Mouse (Mus musculus) CD8-positive naive resting alpha-beta T cell, adult 2 months (primary cell): Measurements from ENCODE around the gene Zfp865.
A peak's percentile ranks its signal among the peaks of the same experiment; 100 is the strongest.

Experiments used
- DNase-seq, 2 experiments: peaks; one replicate each; pipeline ENCODE4 v3.0.0; 2022; ENCODE audit warnings: low read depth in 2 of 2, low spot score in 2 of 2

The Zfp865 gene

DNA sequence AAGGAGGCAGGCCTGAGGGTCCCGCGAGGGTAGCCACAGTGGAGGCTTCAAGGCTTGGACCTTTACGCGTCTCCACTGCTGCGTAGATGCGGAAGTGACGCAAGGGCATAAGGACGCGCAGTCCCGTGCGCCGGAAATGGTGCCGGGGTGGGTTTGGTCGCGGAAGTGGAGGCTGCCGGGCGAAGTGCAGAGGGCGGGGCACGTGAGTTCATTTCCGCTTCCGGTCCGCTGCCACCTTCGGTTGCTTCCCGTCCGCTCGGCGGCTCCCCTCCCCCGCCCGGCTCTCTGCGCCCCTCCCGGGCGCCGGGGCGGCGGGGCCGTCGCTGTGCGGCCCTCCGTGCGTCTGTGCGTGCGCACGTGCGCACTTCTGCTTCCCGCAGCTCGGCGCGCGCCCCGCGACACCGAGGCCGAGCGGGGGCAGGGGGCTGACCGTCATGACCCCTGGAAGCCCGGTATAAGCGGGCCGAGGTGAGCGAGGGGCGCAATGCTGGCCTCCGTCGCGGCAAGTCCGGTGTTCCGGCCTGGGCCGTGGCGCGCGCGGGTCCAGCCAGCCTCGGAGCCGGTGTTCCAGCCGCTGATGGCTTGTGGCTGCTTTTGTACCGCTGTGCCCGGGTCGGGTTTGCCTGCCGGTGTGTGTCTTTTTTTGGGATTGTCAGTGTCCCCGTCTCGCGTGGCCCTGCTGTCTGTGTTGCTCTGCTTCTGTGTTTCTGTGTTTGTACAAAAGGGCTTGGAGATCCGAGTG lies 60.0 kb downstream of the Zfp865 start, which contains the start of gene Epn1:
Epn1 (plus strand) TSS at position 226 of the 742 bp plus-strand sequence.
- DNase-seq: peak; percentile 94

DNA sequence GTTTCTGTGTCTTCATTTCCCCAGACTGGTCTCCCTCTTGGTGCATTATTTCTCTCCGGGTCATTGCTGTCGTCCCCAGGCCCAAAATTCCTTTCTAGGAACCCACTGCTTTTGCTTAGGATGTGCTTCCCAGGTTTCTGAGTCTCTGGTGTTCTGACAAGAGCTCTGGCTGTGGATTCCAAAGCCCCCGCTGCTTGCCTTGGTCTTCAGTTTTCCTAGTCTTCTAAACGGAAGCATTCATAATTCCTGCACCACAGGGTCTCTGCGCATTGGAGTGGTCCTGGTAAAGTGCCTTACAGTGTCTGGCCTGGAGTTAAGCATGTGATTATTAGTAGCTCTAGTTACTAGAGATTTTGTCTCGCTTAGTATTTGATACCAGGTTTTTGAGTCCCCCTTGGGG lies 60.6 kb downstream of the Zfp865 start:
- DNase-seq: no peak

DNA sequence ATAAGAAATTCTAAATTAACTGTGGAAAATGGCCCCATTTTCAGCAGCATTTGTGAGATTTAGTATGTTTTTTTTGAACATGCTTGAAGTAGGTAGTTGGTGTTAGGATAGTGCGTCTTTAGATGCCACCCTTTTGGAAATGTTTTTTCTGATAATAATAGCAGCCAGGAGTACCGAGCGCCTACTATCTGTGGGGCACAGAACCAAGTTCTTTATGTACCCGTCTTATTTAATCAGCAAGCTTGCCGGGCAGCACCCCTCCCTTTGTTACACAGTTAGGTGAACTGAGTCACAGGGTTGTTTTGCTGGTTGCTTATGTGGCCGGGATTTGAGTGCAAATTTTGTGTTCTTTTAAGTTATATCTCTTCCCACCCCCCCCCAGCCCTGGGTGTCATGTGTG lies 61.1 kb downstream of the Zfp865 start:
- no peak for DNase-seq

DNA sequence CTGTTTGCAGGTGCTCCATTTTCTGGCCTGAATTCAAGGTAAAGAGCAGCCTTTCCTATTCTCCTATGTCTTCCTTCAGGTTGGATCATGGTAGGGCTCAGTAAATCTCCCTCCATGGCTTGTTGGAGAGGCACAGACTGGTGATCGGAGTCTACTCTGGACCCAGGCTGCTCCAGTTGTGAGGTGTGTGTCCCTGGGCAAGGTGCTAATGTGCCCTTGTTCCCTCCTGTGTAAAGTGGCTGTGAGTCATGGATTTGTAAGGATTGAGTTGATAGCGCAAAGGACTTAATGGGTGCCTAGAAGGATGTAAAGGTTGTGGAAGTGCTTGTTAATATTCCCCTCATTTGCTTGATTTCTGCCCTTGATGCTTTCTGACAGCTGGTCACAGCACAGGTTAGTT lies 61.8 kb downstream of the Zfp865 start:
- no peak for DNase-seq

DNA sequence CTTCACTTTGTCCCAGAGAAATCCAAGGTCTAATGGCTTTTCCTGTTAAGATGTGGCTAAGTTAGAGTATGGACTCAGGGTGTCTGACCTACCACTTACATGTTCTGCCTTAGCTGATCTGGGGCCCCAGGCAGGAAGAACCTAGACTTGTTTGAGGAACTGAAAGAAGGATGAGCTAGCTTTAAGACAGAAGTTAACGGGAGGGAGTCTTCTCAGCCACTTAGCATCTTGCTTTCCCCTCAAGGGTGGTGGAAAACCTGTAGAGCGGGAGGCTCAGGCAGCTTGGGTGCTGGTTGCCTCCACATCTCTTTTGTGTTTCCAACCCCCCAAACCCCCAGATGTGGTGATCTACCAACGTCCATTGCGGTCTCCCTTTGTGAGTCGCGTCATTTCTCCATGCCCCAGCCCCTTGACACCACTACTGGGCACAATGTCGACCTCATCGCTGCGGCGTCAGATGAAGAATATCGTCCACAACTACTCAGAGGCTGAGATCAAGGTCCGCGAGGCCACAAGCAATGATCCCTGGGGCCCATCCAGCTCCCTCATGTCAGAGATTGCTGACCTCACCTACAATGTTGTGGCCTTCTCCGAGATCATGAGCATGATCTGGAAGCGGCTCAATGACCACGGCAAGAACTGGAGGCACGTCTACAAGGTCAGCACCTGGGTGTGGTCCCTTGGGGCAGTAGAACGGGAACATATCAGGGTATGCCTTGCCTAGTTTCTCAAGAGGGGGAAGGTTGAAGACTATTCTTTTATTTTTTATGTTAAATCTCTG lies 63.3 kb downstream of the Zfp865 start:
- DNase-seq: no peak

DNA sequence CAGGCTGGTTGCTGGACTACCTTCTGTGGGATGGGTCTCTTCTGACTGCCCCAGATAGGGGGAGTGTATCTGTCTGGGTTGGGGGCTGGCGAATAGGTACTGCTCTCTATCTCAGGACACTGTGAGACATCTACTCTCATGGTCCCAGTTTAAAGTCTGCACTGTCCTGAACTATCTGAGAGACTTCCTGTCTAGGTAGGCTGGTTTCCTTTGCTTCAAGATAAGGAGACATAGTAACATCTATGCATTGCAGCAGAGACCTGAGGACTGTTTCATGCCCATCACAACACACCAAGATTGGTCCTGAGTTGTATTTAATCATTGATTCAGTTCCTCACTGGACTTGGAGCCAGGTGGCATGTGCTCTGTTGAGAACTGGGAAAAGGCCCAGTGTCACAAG lies 65.3 kb downstream of the Zfp865 start:
- no peak for DNase-seq
